Mouse (Mus musculus) heart, postnatal 0 days (tissue): ENCODE measurements at regions not wholly inside any gene's neighbourhood (a gene's known extent, or its start where the extent isn't known, plus 50 kb on each side); places are given as distances from the start of the nearest gene placed in this dataset.

Source experiments
- CTCF ChIP-seq: IDR thresholded peaks from 2 replicates; pipeline ENCODE4 v1.5.1; 2016; ENCODE audit warnings: antibody characterized with exemption, control low read depth, low read depth
- EP300 ChIP-seq: IDR thresholded peaks from 2 replicates; pipeline ENCODE4 v1.6.1; 2016; ENCODE audit warnings: antibody characterized with exemption, low read depth

DNA sequence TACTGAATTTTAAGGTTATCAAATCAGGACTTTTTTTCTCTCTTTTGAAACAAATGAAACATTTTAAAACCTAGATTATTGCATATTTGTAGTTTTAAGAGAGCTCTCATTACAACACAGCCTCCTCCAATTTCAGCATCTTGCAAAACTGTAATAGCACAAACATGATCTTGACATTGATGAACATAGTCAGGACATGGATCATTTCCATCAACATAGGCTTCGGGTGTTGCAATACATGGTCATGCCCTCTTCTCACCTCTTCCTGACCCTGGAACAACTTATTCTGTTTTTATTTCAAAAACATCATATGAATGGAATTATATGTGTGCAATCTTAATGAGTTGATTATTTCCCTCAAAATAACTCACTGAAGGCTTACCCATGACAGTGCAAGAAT, 284.9 kb upstream of the Dach1 start:
- no peak for TF ChIP-seq EP300
- TF ChIP-seq CTCF, result no peak
